Mouse (Mus musculus) stomach, embryonic 15.5 days (tissue): ENCODE results near the gene Ficd. TPM values are rescaled to one million over a fixed set of nuclear protein-coding genes. Genes with fewer than 3 reads are reported as not detected.

ENCODE experiments used
- polyA plus RNA-seq: library from polyadenylated mRNA; unstranded; fragments of >200 nt; fragmentation: Nextera tagmentation; extraction: Ambion mirVana; gene quantifications from 2 replicates; pipeline ENCODE4 v1.2.1, GENCODE M21; 2015

Gene Ficd
- polyA plus RNA-seq, 1 experiment from 2014 or later: 7.1 TPM

Other genes starting within 250 kb of the Ficd start
- 6.5 and 7.5 TPM in 2 replicates for gene Wscd2, start 245.5 kb upstream of the Ficd start, polyA plus RNA-seq
- 4.4 and 5.1 TPM in 2 replicates for gene Cmklr1, start 85.4 kb upstream of the Ficd start, polyA plus RNA-seq
- not detected in 2 replicates for gene 1700069L16Rik, start 11.0 kb upstream of the Ficd start, polyA plus RNA-seq
- 43.5 and 45.8 TPM in 2 replicates for gene Sart3, start 36.7 kb downstream of the Ficd start, polyA plus RNA-seq
- 111 and 112 TPM in 2 replicates for gene Iscu, start 36.9 kb downstream of the Ficd start, polyA plus RNA-seq
- gene Tmem119, start 64.7 kb downstream of the Ficd start, polyA plus RNA-seq: 60.6 and 64.4 TPM in 2 replicates
- 5.8 and 7.5 TPM in 2 replicates for gene Selplg, start 96.8 kb downstream of the Ficd start, polyA plus RNA-seq
- gene Coro1c, start 173.0 kb downstream of the Ficd start, polyA plus RNA-seq: 129 and 144 TPM in 2 replicates